ENCODE assay signal across 24 mouse cellular contexts in genomic region chr13:95426421-95426820, GRCm38 (mm10). TPM values are rescaled to one million over a fixed set of nuclear protein-coding genes. Genes with fewer than 3 reads are reported as not detected.
DNase-seq lines count a peak whose midpoint lies in the region; ATAC-seq and TF ChIP-seq lines count a peak whose summit lies in the region.
"Had no signal": no experiment of that assay in that cellular context is flagged by ENCODE, and none has a peak within 500 bp of the region (broad histone marks: within the 10 kb centered on the region; RNA-seq: fewer than 3 reads in every experiment).

No protein-coding gene starts in this region.

- no peak overlapping the region for H3K27ac ChIP-seq in cerebellum, adult 2 months (ENCODE audit: insufficient read depth, low read length)
- H3K27ac ChIP-seq in kidney, embryonic 16.5 days (ENCODE audit: low read length): no peak overlapping the region
- H3K27ac ChIP-seq: forebrain, embryonic 15.5 days; hindbrain, postnatal 0 days had no signal

- no peaks in the 10 kb centered on the region for H3K4me1 ChIP-seq in cerebellum, adult 2 months (ENCODE audit: control insufficient read depth, insufficient read depth, low read length)
- H3K4me1 ChIP-seq in kidney, embryonic 16.5 days (ENCODE audit: insufficient read depth, low read length): no peaks in the 10 kb centered on the region

- H3K9me3 ChIP-seq in kidney, embryonic 16.5 days (ENCODE audit: low read length): no peaks in the 10 kb centered on the region
- H3K9me3 ChIP-seq: forebrain, embryonic 15.5 days; heart, embryonic 12.5 days; hindbrain, embryonic 13.5 days had no signal

- H3K4me2 ChIP-seq in kidney, embryonic 16.5 days (replicated peaks; ENCODE audit: low read depth, low read length): no peak overlapping the region
- H3K4me2 ChIP-seq: hindbrain, embryonic 13.5 days had no signal

- TF ChIP-seq POLR2A in cerebellum, adult 2 months (IDR thresholded peaks at IDR 0.05; ENCODE audit: borderline replicate concordance, insufficient read depth, low read length): no peak

- no peak overlapping the region for H3K9ac ChIP-seq in kidney, embryonic 16.5 days (replicated peaks; ENCODE audit: low read length)
- H3K9ac ChIP-seq: forebrain, embryonic 15.5 days; heart, embryonic 12.5 days; hindbrain, embryonic 13.5 days had no signal

- TF ChIP-seq CTCF in cerebellum, adult 2 months (IDR thresholded peaks at IDR 0.05; ENCODE audit: borderline replicate concordance, insufficient read depth, low read depth, low read length): no peak

- H3K27me3 ChIP-seq in cerebellum, adult 2 months (ENCODE audit: control insufficient read depth, insufficient read depth, low read length): no peaks in the 10 kb centered on the region
- H3K27me3 ChIP-seq in kidney, embryonic 16.5 days (ENCODE audit: insufficient read depth, low read length): no peaks in the 10 kb centered on the region
- H3K27me3 ChIP-seq: CH12.LX; forebrain, embryonic 15.5 days; hindbrain, embryonic 13.5 days had no signal

- no peak overlapping the region for H3K4me3 ChIP-seq in cerebellum, adult 2 months (replicated peaks; ENCODE audit: insufficient read depth, low read depth, low read length)
- H3K4me3 ChIP-seq in kidney, embryonic 16.5 days (ENCODE audit: low read length): no peak overlapping the region
- H3K4me3 ChIP-seq: forebrain, embryonic 15.5 days; heart, embryonic 12.5 days; hindbrain, embryonic 13.5 days had no signal

- H3K36me3 ChIP-seq in kidney, embryonic 16.5 days (ENCODE audit: insufficient read depth, low read length): no peaks in the 10 kb centered on the region
- H3K36me3 ChIP-seq: forebrain, embryonic 15.5 days; heart, embryonic 12.5 days; hindbrain, embryonic 13.5 days had no signal

- ATAC-seq in kidney, embryonic 16.5 days (ENCODE audit: low FRiP score, low TSS enrichment): no peak
- ATAC-seq: activated CD4-positive, CD25-positive, alpha-beta regulatory T cell, adult 4 months; hindbrain, postnatal 0 days; Patski had no signal

- peak; percentile 11 to 33 for DNase-seq in cerebellum, postnatal 10 days
- DNase-seq in cerebellum, adult 2 months: no peak
- DNase-seq in heart, adult 18-20 months: peak; percentile 10 to 16
- no peak for DNase-seq in heart, adult 9 months (ENCODE audit: low spot score in 2 of 2)
- DNase-seq in lung, postnatal 36 days: peak; percentile 9
- no peak for DNase-seq in lung, postnatal 4 days
- DNase-seq in testis, postnatal 10 days (ENCODE audit: low spot score): peak; percentile 77
- DNase-seq: adrenal gland, adult 8-10 months; cerebellum, adult 11-12 months; cerebellum, adult 9-11 months; heart, adult 11 months; kidney, adult 11 months had no signal

- 80% methylated on average over 6 of the region's 6 CpGs for WGBS in cerebellum, adult 2 months
- 86% methylated on average over 6 of the region's 6 CpGs for WGBS in kidney, embryonic 16.5 days

RNA-seq across cellular contexts. Expression of gene Crhbp, which starts 18.3 kb away (rescaled TPM):
- 4.1 and 5.3 TPM in 2 replicates for polyA plus RNA-seq in cerebellum, adult 2 months (2012; rRNA removed)
- not detected for total RNA-seq in heart, adult 18-20 months (2021)
- 0.09 and 0.17 TPM in 2 replicates for polyA plus RNA-seq in kidney, embryonic 16.5 days (2015; fragmentation: Nextera tagmentation; extraction: Ambion mirVana)
- total RNA-seq: adrenal gland, adult 8-10 months; CH12.LX; gastrocnemius, adult 8-10 months; hematopoietic stem cell, adult 5-6 weeks had no signal
- polyA plus RNA-seq: activated CD4-positive, CD25-positive, alpha-beta regulatory T cell, adult 4 months; Patski had no signal

RNA-seq across cellular contexts. Expression of gene Aggf1, which starts 51.3 kb away (rescaled TPM):
- 39.9 and 40.5 TPM in 2 replicates for polyA plus RNA-seq in cerebellum, adult 2 months (2012; rRNA removed)
- 10 to 100 TPM; 23.2 to 24.2 TPM for total RNA-seq in heart, adult 18-20 months (2021)
- polyA plus RNA-seq in kidney, embryonic 16.5 days (2015; fragmentation: Nextera tagmentation; extraction: Ambion mirVana): 34.0 and 35.8 TPM in 2 replicates

RNA-seq across cellular contexts. Expression of gene S100z, which starts 52.1 kb away (rescaled TPM):
- not detected in 2 replicates for polyA plus RNA-seq in cerebellum, adult 2 months (2012; rRNA removed)
- total RNA-seq in heart, adult 18-20 months (2021): not detected
- not detected in 2 replicates for polyA plus RNA-seq in kidney, embryonic 16.5 days (2015; fragmentation: Nextera tagmentation; extraction: Ambion mirVana)
- total RNA-seq: adrenal gland, adult 8-10 months; CH12.LX; hematopoietic stem cell, adult 5-6 weeks; hindbrain, postnatal 0 days had no signal
- polyA plus RNA-seq: activated CD4-positive, CD25-positive, alpha-beta regulatory T cell, adult 4 months; forebrain, embryonic 15.5 days; heart, embryonic 12.5 days; heart, embryonic 16.5 days; hindbrain, embryonic 13.5 days; hindbrain, postnatal 0 days; intestine, embryonic 14.5 days; Patski had no signal

Comparison
In these comparisons a context has a peak if more than half of its experiments do, and no peak if none do; other contexts are left out.
1. DNase-seq: peak in cerebellum, postnatal 10 days (2 of 2), heart, adult 18-20 months (2 of 2), lung, postnatal 36 days (single experiment) and testis, postnatal 10 days (single experiment); none in cerebellum, adult 2 months (0 of 2), heart, adult 9 months (0 of 2) and lung, postnatal 4 days (0 of 2).